Mouse (Mus musculus) right cerebral cortex, postnatal 25 days (tissue): Measurements from ENCODE around the gene Lrrc29.
"Not testable (repeated sequence)": the region's sequence is repeated elsewhere in the genome, so short reads cannot be mapped to it uniquely, and the experiment has no call there.

ENCODE experiments used
- DNase-seq: peaks from one replicate; pipeline ENCODE4 v3.0.0; 2022

The Lrrc29 gene

GRCm38 (mm10) chr8:105308428-105308827 is 17.6 kb downstream of the Lrrc29 start:
- no peak for DNase-seq

GRCm38 (mm10) chr8:105307670-105308069 is 18.4 kb downstream of the Lrrc29 start:
- DNase-seq = no peak

GRCm38 (mm10) chr8:105306146-105306691 is 19.9 kb downstream of the Lrrc29 start:
- DNase-seq = no peak

- DNase-seq = peak; percentile 45
These were observed 20.6 kb downstream of the Lrrc29 start, which contains the start of gene Elmo3 for GRCm38 (mm10) chr8:105305211-105306145. Gene Elmo3 (plus strand): TSS chr8:105305601.

- no peak for DNase-seq
These were observed 21.5 kb downstream of the Lrrc29 start for GRCm38 (mm10) chr8:105304325-105305210.

- DNase-seq = no peak
These were observed 22.2 kb downstream of the Lrrc29 start for GRCm38 (mm10) chr8:105303874-105304273.

GRCm38 (mm10) chr8:105303396-105303795 is 22.7 kb downstream of the Lrrc29 start:
- no peak for DNase-seq

GRCm38 (mm10) chr8:105299962-105300361 is 26.1 kb downstream of the Lrrc29 start:
- DNase-seq = no peak

- DNase-seq = no peak
These were observed 27.5 kb downstream of the Lrrc29 start for GRCm38 (mm10) chr8:105298351-105299252.

- DNase-seq = peak; percentile 94
These were observed 28.4 kb downstream of the Lrrc29 start, which contains the start of gene E2f4 for GRCm38 (mm10) chr8:105297511-105298192. Gene E2f4 (plus strand): TSS chr8:105297663.

GRCm38 (mm10) chr8:105295895-105296573 is 30.0 kb downstream of the Lrrc29 start, which contains the start of gene Exoc3l:
Gene Exoc3l (minus strand): TSS chr8:105296101.
- DNase-seq = no peak

GRCm38 (mm10) chr8:105295256-105295655 is 30.8 kb downstream of the Lrrc29 start:
- DNase-seq = no peak

- DNase-seq = no peak
These were observed 31.3 kb downstream of the Lrrc29 start for GRCm38 (mm10) chr8:105294776-105295175.

GRCm38 (mm10) chr8:105293405-105293804 is 32.7 kb downstream of the Lrrc29 start:
- DNase-seq = no peak

- no peak for DNase-seq
These were observed 33.6 kb downstream of the Lrrc29 start for GRCm38 (mm10) chr8:105292471-105292870.

- not testable (repeated sequence) for DNase-seq
These were observed 34.3 kb downstream of the Lrrc29 start for GRCm38 (mm10) chr8:105291802-105292201.

- DNase-seq = not testable (repeated sequence)
These were observed 34.7 kb downstream of the Lrrc29 start for GRCm38 (mm10) chr8:105291364-105291763.

- peak; percentile 68 for DNase-seq
These were observed 35.3 kb downstream of the Lrrc29 start for GRCm38 (mm10) chr8:105290554-105291314.

- DNase-seq = peak; percentile 48
These were observed 36.1 kb downstream of the Lrrc29 start, which contains the start of gene 4931428F04Rik for GRCm38 (mm10) chr8:105289805-105290460. Gene 4931428F04Rik (minus strand): TSS chr8:105289864.
